Mouse (Mus musculus) liver, embryonic 14.5 days (tissue): ENCODE measurements at regions not wholly inside any gene's neighbourhood (a gene's known extent, or its start where the extent isn't known, plus 50 kb on each side); places are given as distances from the start of the nearest gene placed in this dataset.

ENCODE experiments used
- ATAC-seq: fragments of 200-750 bp; cut with Nextera tagmentation; 2 replicates; pipeline ENCODE4 v1.8.0; 2017; ENCODE audit warnings: moderate number of reproducible peaks, mild to moderate bottlenecking, moderate library complexity; ENCODE audit not compliant: insufficient read depth
- DNase-seq, 3 experiments: peaks; one replicate each; pipeline ENCODE4 v3.0.0-alpha.2; 2012 to 2013; ENCODE audit warnings: low read depth in 3 of 3, low spot score in 3 of 3
- H3K27ac ChIP-seq: fragments of 300-500 bp; sonication (generic); 2 replicates; pipeline ENCODE4 v1.5.1; 2014; ENCODE audit warnings: moderate library complexity, mild to moderate bottlenecking, control low read depth, inconsistent platforms
- H3K27me3 ChIP-seq: fragments of 300-500 bp; sonication (generic); 2 replicates; pipeline ENCODE4 v1.6.1; 2014; ENCODE audit warnings: mild to moderate bottlenecking, low read length, moderate library complexity; ENCODE audit not compliant: control insufficient read depth, insufficient read depth
- H3K36me3 ChIP-seq: fragments of 300-500 bp; sonication (generic); replicated peaks from 2 replicates; pipeline ENCODE4 v1.6.1; 2014; ENCODE audit warnings: low read depth; ENCODE audit not compliant: control insufficient read depth, insufficient read depth
- H3K4me1 ChIP-seq, 2 experiments: fragments of 200-500 bp in 1 of 2; fragments of 300-500 bp in 1 of 2; sonication (generic) in 1 of 2; replicated peaks; 2 replicates each; pipeline ENCODE4 v1.6.1; 2012 to 2014; ENCODE audit warnings: antibody characterized with exemption in 1 of 2, inconsistent platforms in 1 of 2, low read length in 1 of 2; ENCODE audit not compliant: control insufficient read depth in 2 of 2, insufficient read depth in 2 of 2
- H3K4me2 ChIP-seq: fragments of 300-500 bp; sonication (generic); 2 replicates; pipeline ENCODE4 v1.6.1; 2014; ENCODE audit warnings: low read depth, mild to moderate bottlenecking, control low read depth, moderate library complexity
- H3K4me3 ChIP-seq, 2 experiments: fragments of 200-500 bp in 1 of 2; fragments of 300-500 bp in 1 of 2; sonication (generic) in 1 of 2; 2 replicates each; pipeline ENCODE4 v1.5.1; 2012 to 2014; ENCODE audit warnings: low read depth in 2 of 2, low read length in 2 of 2, mild to moderate bottlenecking in 2 of 2, control low read depth in 1 of 2, inconsistent platforms in 1 of 2, moderate library complexity in 1 of 2; ENCODE audit not compliant: insufficient read depth in 1 of 2
- H3K9ac ChIP-seq: fragments of 300-500 bp; sonication (generic); replicated peaks from 2 replicates; pipeline ENCODE4 v1.6.1; 2014; ENCODE audit warnings: mild to moderate bottlenecking, control low read depth, moderate library complexity
- H3K9me3 ChIP-seq: fragments of 300-500 bp; sonication (generic); 2 replicates; pipeline ENCODE4 v1.6.1; 2016; ENCODE audit warnings: low read length, mixed read lengths; ENCODE audit not compliant: control insufficient read depth
- CTCF ChIP-seq: IDR thresholded peaks from 2 replicates; pipeline ENCODE4 v1.5.1; 2016; ENCODE audit warnings: antibody characterized with exemption, low read depth, control low read depth
- EP300 ChIP-seq: IDR thresholded peaks from 2 replicates; pipeline ENCODE4 v1.6.1; 2016; ENCODE audit warnings: antibody characterized with exemption, low read depth
- WGBS: fragments of 180-500 bp; shearing (Covaris S2); extraction: QIAGEN DNeasy Blood & Tissue Kit; methylation state at CpG from one replicate; pipeline ENCODE4 v1.1.7; 2014; ENCODE audit not compliant: insufficient replicate concordance; 5-methylcytosine and 5-hydroxymethylcytosine counted together

- WGBS = 68% methylated on average over 3 of the region's 3 CpGs
- H3K27ac ChIP-seq = no peak overlapping the region
- TF ChIP-seq CTCF = no peak
- TF ChIP-seq EP300 = no peak
- H3K9ac ChIP-seq = no peak overlapping the region
- no peaks in the 10 kb centered on the region for H3K27me3 ChIP-seq
- no peaks in the 10 kb centered on the region for H3K9me3 ChIP-seq
- ATAC-seq = no peak
- no peak overlapping the region for H3K4me3 ChIP-seq
- no peak for DNase-seq
- H3K4me1 ChIP-seq = no peaks in the 10 kb centered on the region
- H3K36me3 ChIP-seq = no peaks in the 10 kb centered on the region
- H3K4me2 ChIP-seq = no peak overlapping the region
These were observed 51.5 kb upstream of the D7Ertd443e start for GRCm38 (mm10) chr7:134436917-134437316.

- H3K36me3 ChIP-seq = no peaks in the 10 kb centered on the region
- H3K9me3 ChIP-seq = no peaks in the 10 kb centered on the region
- no peaks in the 10 kb centered on the region for H3K4me1 ChIP-seq
- DNase-seq (no peak), ATAC-seq (no peak)
- no peaks in the 10 kb centered on the region for H3K27me3 ChIP-seq
- 65% methylated on average over 5 of the region's 5 CpGs for WGBS
- no peak overlapping the region for H3K9ac ChIP-seq
- H3K4me2 ChIP-seq = no peak overlapping the region
- TF ChIP-seq CTCF (no peak), EP300 (no peak)
- H3K4me3 ChIP-seq = no peak overlapping the region
- H3K27ac ChIP-seq = no peak overlapping the region
These were observed 53.8 kb upstream of the D7Ertd443e start for GRCm38 (mm10) chr7:134439281-134439680.

- no peak overlapping the region for H3K27ac ChIP-seq
- no peaks in the 10 kb centered on the region for H3K9me3 ChIP-seq
- no peaks in the 10 kb centered on the region for H3K36me3 ChIP-seq
- H3K4me3 ChIP-seq = no peak overlapping the region
- no peak overlapping the region for H3K9ac ChIP-seq
- ATAC-seq = no peak
- no peaks in the 10 kb centered on the region for H3K4me1 ChIP-seq
- no peak overlapping the region for H3K4me2 ChIP-seq
- H3K27me3 ChIP-seq = no peaks in the 10 kb centered on the region
- 45% methylated on average over 8 of the region's 8 CpGs for WGBS
- TF ChIP-seq CTCF (no peak), EP300 (no peak)
- no peak for DNase-seq
These were observed 59.7 kb upstream of the D7Ertd443e start for GRCm38 (mm10) chr7:134445008-134445806.

- DNase-seq (no peak), ATAC-seq (no peak)
- TF ChIP-seq EP300 (no peak), CTCF (no peak)
- Histone ChIP-seq H3K9me3 (no peaks in the 10 kb centered on the region), H3K27ac (no peak overlapping the region), H3K9ac (no peak overlapping the region), H3K27me3 (no peaks in the 10 kb centered on the region), H3K4me1 (no peaks in the 10 kb centered on the region), H3K4me2 (no peak overlapping the region), H3K36me3 (no peaks in the 10 kb centered on the region), H3K4me3 (no peak overlapping the region)
These were observed 62.3 kb upstream of the D7Ertd443e start for GRCm38 (mm10) chr7:134447648-134448202.

DNA sequence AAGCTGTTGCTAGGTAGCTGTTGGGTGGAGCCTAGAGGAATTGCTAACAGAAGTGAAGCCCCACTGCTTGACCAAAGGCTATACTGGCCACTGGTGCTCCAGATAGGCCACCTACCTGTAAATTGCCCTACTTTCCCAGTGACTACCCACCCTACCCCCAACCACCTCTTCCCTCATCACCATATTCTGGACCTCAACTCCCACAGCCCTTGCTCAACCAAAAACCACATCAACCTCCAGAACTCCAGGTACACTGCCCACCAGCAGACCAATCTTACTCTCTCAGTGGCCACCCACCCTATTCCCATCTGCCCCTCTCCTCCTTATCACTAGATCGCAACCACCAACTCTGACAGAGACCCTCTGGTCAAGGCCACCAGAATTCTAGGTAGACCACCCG, 63.4 kb upstream of the D7Ertd443e start:
- DNase-seq (no peak), ATAC-seq (no peak)
- Histone ChIP-seq H3K9ac (no peak overlapping the region), H3K4me3 (no peak overlapping the region), H3K27ac (no peak overlapping the region), H3K36me3 (no peaks in the 10 kb centered on the region), H3K9me3 (no peaks in the 10 kb centered on the region), H3K4me1 (no peaks in the 10 kb centered on the region), H3K4me2 (no peak overlapping the region), H3K27me3 (no peaks in the 10 kb centered on the region)
- 43% methylated on average over 2 of the region's 2 CpGs for WGBS
- no peak for TF ChIP-seq EP300
- TF ChIP-seq CTCF = no peak
